Mouse (Mus musculus): Measurements from ENCODE around the gene Tm6sf1.

The Tm6sf1 gene

GRCm38 (mm10) chr7:81851706-81852105 lies 7.1 kb upstream of the Tm6sf1 start:
- no peak for DNase-seq

- no peak for DNase-seq
Measured at GRCm38 (mm10) chr7:81854568-81855307, 4.1 kb upstream of the Tm6sf1 start.

- DNase-seq: no peak
Measured at GRCm38 (mm10) chr7:81855694-81856093, 3.1 kb upstream of the Tm6sf1 start, which contains the start of gene Gm10160. TSS of gene Gm10160 (minus strand) at chr7:81855794.

GRCm38 (mm10) chr7:81856221-81856620 lies 2.6 kb upstream of the Tm6sf1 start:
- DNase-seq: no peak

- no peak for DNase-seq
Measured at GRCm38 (mm10) chr7:81858236-81858635, 565 bp upstream of the Tm6sf1 start.

GRCm38 (mm10) chr7:81860071-81860470 lies 1.3 kb downstream of the Tm6sf1 start:
- DNase-seq: no peak

- no peak for DNase-seq
Measured at GRCm38 (mm10) chr7:81860996-81861395, 2.2 kb downstream of the Tm6sf1 start.

- no peak for DNase-seq
Measured at GRCm38 (mm10) chr7:81861461-81861860, 2.7 kb downstream of the Tm6sf1 start.

GRCm38 (mm10) chr7:81861921-81862320 lies 3.1 kb downstream of the Tm6sf1 start:
- DNase-seq: no peak

GRCm38 (mm10) chr7:81862587-81863583 lies 4.1 kb downstream of the Tm6sf1 start:
- DNase-seq: no peak

GRCm38 (mm10) chr7:81864552-81864951 lies 5.8 kb downstream of the Tm6sf1 start:
- DNase-seq: no peak

- DNase-seq: no peak
Measured at GRCm38 (mm10) chr7:81865937-81866336, 7.1 kb downstream of the Tm6sf1 start.

- DNase-seq: no peak
Measured at GRCm38 (mm10) chr7:81867231-81867930, 8.6 kb downstream of the Tm6sf1 start.

GRCm38 (mm10) chr7:81868158-81868557 lies 9.4 kb downstream of the Tm6sf1 start:
- DNase-seq: peak; percentile 99 to 100

- DNase-seq: no peak
Measured at GRCm38 (mm10) chr7:81872493-81873013, 13.8 kb downstream of the Tm6sf1 start.

GRCm38 (mm10) chr7:81873807-81874206 lies 15.0 kb downstream of the Tm6sf1 start:
- DNase-seq: no peak

GRCm38 (mm10) chr7:81874636-81875035 lies 15.8 kb downstream of the Tm6sf1 start:
- no peak for DNase-seq

GRCm38 (mm10) chr7:81875372-81875771 lies 16.6 kb downstream of the Tm6sf1 start:
- no peak for DNase-seq

GRCm38 (mm10) chr7:81880286-81880685 lies 21.5 kb downstream of the Tm6sf1 start:
- peak; percentile 35 to 52 for DNase-seq

GRCm38 (mm10) chr7:81880797-81881196 lies 22.0 kb downstream of the Tm6sf1 start:
- no peak for DNase-seq

- peak in 1 of 2 experiments; percentile 42 for DNase-seq
Measured at GRCm38 (mm10) chr7:81881600-81881999, 22.8 kb downstream of the Tm6sf1 start.

- no peak for DNase-seq
Measured at GRCm38 (mm10) chr7:81885128-81885527, 26.3 kb downstream of the Tm6sf1 start.

- DNase-seq: no peak
Measured at GRCm38 (mm10) chr7:81899361-81899760, 40.6 kb downstream of the Tm6sf1 start.

Data from cerebellum, postnatal 14 days (tissue).